Mouse (Mus musculus) lung, postnatal 0 days (tissue): ENCODE measurements around the gene Cmtm8. TPM values are rescaled to one million over a fixed set of nuclear protein-coding genes. Genes with fewer than 3 reads are reported as not detected.

ENCODE experiments used
- ATAC-seq: fragments of 200-750 bp; cut with Nextera tagmentation; 2 replicates; pipeline ENCODE4 v1.8.0; 2017; ENCODE audit warnings: moderate library complexity
- DNase-seq: peaks from one replicate; pipeline ENCODE4 v3.0.0-alpha.2; 2016; ENCODE audit warnings: low spot score
- H3K27ac ChIP-seq: fragments of 300-500 bp; sonication (generic); 2 replicates; pipeline ENCODE4 v1.5.1; 2014; ENCODE audit warnings: antibody characterized with exemption, mild to moderate bottlenecking, low read length, mixed read lengths
- H3K27me3 ChIP-seq: fragments of 300-500 bp; sonication (generic); replicated peaks from 2 replicates; pipeline ENCODE4 v1.6.1; 2014; ENCODE audit warnings: low read length, mixed read lengths; ENCODE audit not compliant: insufficient read depth
- H3K36me3 ChIP-seq: fragments of 300-500 bp; sonication (generic); 2 replicates; pipeline ENCODE4 v1.6.1; 2014; ENCODE audit warnings: low read length, mixed read lengths; ENCODE audit not compliant: insufficient read depth
- H3K4me1 ChIP-seq: fragments of 300-500 bp; sonication (generic); 2 replicates; pipeline ENCODE4 v1.6.1; 2014; ENCODE audit warnings: antibody characterized with exemption, low read depth, low read length, mixed read lengths; ENCODE audit not compliant: insufficient read depth
- H3K4me2 ChIP-seq: fragments of 300-500 bp; sonication (generic); replicated peaks from 2 replicates; pipeline ENCODE4 v1.6.1; 2014; ENCODE audit warnings: low read depth, mild to moderate bottlenecking, low read length, moderate library complexity, mixed read lengths
- H3K4me3 ChIP-seq: fragments of 300-500 bp; sonication (generic); 2 replicates; pipeline ENCODE4 v1.5.1; 2014; ENCODE audit warnings: low read depth, low read length
- H3K9ac ChIP-seq: fragments of 300-500 bp; sonication (generic); replicated peaks from 2 replicates; pipeline ENCODE4 v1.6.1; 2014; ENCODE audit warnings: low read depth, mild to moderate bottlenecking
- H3K9me3 ChIP-seq: fragments of 300-500 bp; sonication (generic); 2 replicates; pipeline ENCODE4 v1.6.1; 2016; ENCODE audit warnings: low read length, mixed read lengths
- CTCF ChIP-seq: IDR thresholded peaks from 2 replicates; pipeline ENCODE4 v1.5.1; 2016; ENCODE audit warnings: antibody characterized with exemption, mild to moderate bottlenecking
- EP300 ChIP-seq: IDR thresholded peaks from 2 replicates; pipeline ENCODE4 v1.6.1; 2016; ENCODE audit warnings: antibody characterized with exemption, mild to moderate bottlenecking, control low read depth
- WGBS: fragments of 180-500 bp; shearing (Covaris S2); extraction: QIAGEN DNeasy Blood & Tissue Kit; methylation state at CpG from one replicate; pipeline ENCODE4 v1.1.7; 2014; 5-methylcytosine and 5-hydroxymethylcytosine counted together
- polyA plus RNA-seq: library from polyadenylated mRNA; unstranded; fragments of >200 nt; fragmentation: Nextera tagmentation; extraction: Ambion mirVana; gene quantifications from 2 replicates; pipeline ENCODE4 v1.2.1, GENCODE M21; 2015

Cmtm8 gene
- polyA plus RNA-seq, 1 experiment from 2014 or later, result 130 TPM

- 57% methylated on average over 6 of the region's 6 CpGs for WGBS
- Histone ChIP-seq H3K9me3 (no peaks in the 10 kb centered on the region), H3K4me2 (no peak overlapping the region), H3K27ac (no peak overlapping the region), H3K9ac (no peak overlapping the region), H3K4me3 (no peak overlapping the region), H3K4me1 (peaks cover 7% of the 10 kb centered on the region; the same call in 1 of the 2 replicates), H3K36me3 (no peaks in the 10 kb centered on the region), H3K27me3 (no peaks in the 10 kb centered on the region)
- ATAC-seq, result no peak
- TF ChIP-seq EP300 (no peak), CTCF (no peak)
- DNase-seq, result no peak
Observed at GRCm38 (mm10) chr9:114774629-114775028, 69.3 kb downstream of the Cmtm8 start.

- no peak for TF ChIP-seq EP300
- TF ChIP-seq CTCF, result no peak
- no peaks in the 10 kb centered on the region for H3K9me3 ChIP-seq
- no peaks in the 10 kb centered on the region for H3K36me3 ChIP-seq
- no peak for DNase-seq
- H3K4me3 ChIP-seq, result no peak overlapping the region
- no peak for ATAC-seq
- no peak overlapping the region for H3K4me2 ChIP-seq
- H3K9ac ChIP-seq, result no peak overlapping the region
- H3K27ac ChIP-seq, result no peak overlapping the region
- H3K4me1 ChIP-seq, result peaks cover 7% of the 10 kb centered on the region; the same call in 1 of the 2 replicates
- 88% methylated on average over 7 of the region's 7 CpGs for WGBS
- no peaks in the 10 kb centered on the region for H3K27me3 ChIP-seq
Observed at GRCm38 (mm10) chr9:114771565-114771964, 72.4 kb downstream of the Cmtm8 start.

GRCm38 (mm10) chr9:114770224-114770623 lies 73.7 kb downstream of the Cmtm8 start:
- no peaks in the 10 kb centered on the region for H3K27me3 ChIP-seq
- peaks cover 3% of the 10 kb centered on the region; the same call in 1 of the 2 replicates for H3K4me1 ChIP-seq

GRCm38 (mm10) chr9:114768066-114768465 lies 75.9 kb downstream of the Cmtm8 start:
- TF ChIP-seq EP300 (no peak), CTCF (no peak)
- Histone ChIP-seq H3K4me3 (no peak overlapping the region), H3K27me3 (no peaks in the 10 kb centered on the region), H3K4me2 (no peak overlapping the region), H3K9me3 (no peaks in the 10 kb centered on the region), H3K27ac (0 out of 2 replicates have a peak overlapping the region, but pooled peaks have one; percentile 38), H3K9ac (no peak overlapping the region), H3K36me3 (no peaks in the 10 kb centered on the region), H3K4me1 (no peaks in the 10 kb centered on the region)
- DNase-seq (peak; percentile 39), ATAC-seq (peak; percentile 47; the same call in 1 of the 2 replicates)
- 43% methylated on average over 10 of the region's 10 CpGs for WGBS

More at GRCm38 (mm10) chr9:114770224-114770623, 73.7 kb downstream of the Cmtm8 start:
- Histone ChIP-seq H3K27ac (no peak overlapping the region), H3K9ac (no peak overlapping the region), H3K36me3 (no peaks in the 10 kb centered on the region), H3K9me3 (no peaks in the 10 kb centered on the region), H3K4me2 (no peak overlapping the region), H3K4me3 (no peak overlapping the region)
- 0 out of 2 replicates have a peak, but pooled peaks have one; percentile 27 for ATAC-seq
- no peak for TF ChIP-seq EP300
- no peak for TF ChIP-seq CTCF
- DNase-seq, result peak; percentile 39
- WGBS, result 84% methylated on average over 4 of the region's 4 CpGs

GRCm38 (mm10) chr9:114767507-114767906 lies 76.4 kb downstream of the Cmtm8 start:
- Histone ChIP-seq H3K9me3 (no peaks in the 10 kb centered on the region), H3K4me1 (no peaks in the 10 kb centered on the region), H3K27ac (0 out of 2 replicates have a peak overlapping the region, but pooled peaks have one; percentile 38), H3K4me3 (no peak overlapping the region), H3K4me2 (no peak overlapping the region), H3K9ac (no peak overlapping the region), H3K36me3 (no peaks in the 10 kb centered on the region), H3K27me3 (no peaks in the 10 kb centered on the region)
- DNase-seq (no peak), ATAC-seq (0 out of 2 replicates have a peak, but pooled peaks have one; percentile 20)
- WGBS, result 69% methylated on average over 2 of the region's 2 CpGs
- TF ChIP-seq CTCF (no peak), EP300 (no peak)

- no peak for TF ChIP-seq EP300
- TF ChIP-seq CTCF, result no peak
- Histone ChIP-seq H3K27me3 (no peaks in the 10 kb centered on the region), H3K9ac (no peak overlapping the region), H3K4me2 (no peak overlapping the region), H3K9me3 (no peaks in the 10 kb centered on the region), H3K36me3 (no peaks in the 10 kb centered on the region), H3K4me3 (no peak overlapping the region), H3K27ac (no peak overlapping the region), H3K4me1 (no peaks in the 10 kb centered on the region)
- ATAC-seq (0 out of 2 replicates have a peak, but pooled peaks have one; percentile 16), DNase-seq (no peak)
- WGBS, result 61% methylated on average over 13 of the region's 13 CpGs
Observed at GRCm38 (mm10) chr9:114767030-114767429, 76.9 kb downstream of the Cmtm8 start.
